Mouse (Mus musculus) adrenal gland, postnatal 4 days (tissue): Measurements from ENCODE around the gene Bag5. TPM values are rescaled to one million over a fixed set of nuclear protein-coding genes. Genes with fewer than 3 reads are reported as not detected.
A peak's percentile ranks its signal among the peaks of the same experiment; 100 is the strongest.
"Not testable (repeated sequence)": the region's sequence is repeated elsewhere in the genome, so short reads cannot be mapped to it uniquely, and the experiment has no call there.

Experiments
- DNase-seq, 2 experiments: peaks; one replicate each; pipeline ENCODE4 v3.0.0; 2021 to 2022; ENCODE audit warnings: low spot score in 2 of 2, mixed read lengths in 2 of 2
- total RNA-seq, 2 experiments: library from RNA; stranded (reverse); gene quantifications; 2 replicates each; pipeline ENCODE4 v1.2.3; 2021

The Bag5 gene
- total RNA-seq, 2 experiments from 2014 or later: 35.8 to 37.0 TPM

GRCm38 (mm10) chr12:111737370-111737769 lies 24.3 kb upstream of the Bag5 start:
- DNase-seq: no peak

DNA sequence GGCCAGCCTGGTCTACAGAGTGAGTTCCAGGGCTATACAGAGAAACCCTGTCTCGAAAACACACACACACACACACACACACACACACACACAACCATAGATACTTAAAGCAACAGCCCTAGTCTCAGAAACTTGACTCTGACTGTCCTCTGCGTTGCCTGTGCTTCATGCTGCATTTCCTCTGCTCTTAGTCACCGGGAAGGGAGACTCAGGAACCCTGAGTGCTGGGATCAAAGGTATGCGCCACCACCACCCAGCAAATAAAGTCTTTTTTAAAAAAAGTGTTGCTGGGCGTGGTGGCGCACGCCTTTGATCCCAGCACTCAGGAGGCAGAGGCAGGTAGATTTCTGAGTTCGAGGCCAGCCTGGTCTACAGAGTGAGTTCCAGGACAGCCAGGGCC lies 23.6 kb upstream of the Bag5 start:
- not testable (repeated sequence) for DNase-seq

- DNase-seq: no peak
Observed at GRCm38 (mm10) chr12:111734912-111735311, 21.9 kb upstream of the Bag5 start.

DNA sequence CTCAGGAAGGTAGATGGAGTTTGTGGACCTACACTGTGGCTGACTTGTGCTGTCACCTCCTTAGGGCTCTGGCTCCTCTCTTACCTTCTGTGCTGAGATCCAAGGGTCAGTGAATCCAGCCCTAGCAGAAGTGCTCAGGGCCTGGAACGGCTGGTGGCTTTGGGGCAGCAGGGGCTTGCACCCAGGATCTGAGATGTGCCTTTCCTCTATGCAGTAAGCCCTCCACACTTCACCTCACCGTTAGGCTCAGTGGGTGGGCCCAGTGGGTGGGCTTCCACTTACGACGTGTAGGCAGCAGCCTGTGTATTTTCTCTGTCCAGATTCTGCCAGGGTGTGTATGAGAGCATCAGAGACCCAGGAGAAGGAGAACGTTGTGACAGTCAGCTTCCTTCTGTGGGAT lies 19.9 kb upstream of the Bag5 start:
- DNase-seq: no peak

DNA sequence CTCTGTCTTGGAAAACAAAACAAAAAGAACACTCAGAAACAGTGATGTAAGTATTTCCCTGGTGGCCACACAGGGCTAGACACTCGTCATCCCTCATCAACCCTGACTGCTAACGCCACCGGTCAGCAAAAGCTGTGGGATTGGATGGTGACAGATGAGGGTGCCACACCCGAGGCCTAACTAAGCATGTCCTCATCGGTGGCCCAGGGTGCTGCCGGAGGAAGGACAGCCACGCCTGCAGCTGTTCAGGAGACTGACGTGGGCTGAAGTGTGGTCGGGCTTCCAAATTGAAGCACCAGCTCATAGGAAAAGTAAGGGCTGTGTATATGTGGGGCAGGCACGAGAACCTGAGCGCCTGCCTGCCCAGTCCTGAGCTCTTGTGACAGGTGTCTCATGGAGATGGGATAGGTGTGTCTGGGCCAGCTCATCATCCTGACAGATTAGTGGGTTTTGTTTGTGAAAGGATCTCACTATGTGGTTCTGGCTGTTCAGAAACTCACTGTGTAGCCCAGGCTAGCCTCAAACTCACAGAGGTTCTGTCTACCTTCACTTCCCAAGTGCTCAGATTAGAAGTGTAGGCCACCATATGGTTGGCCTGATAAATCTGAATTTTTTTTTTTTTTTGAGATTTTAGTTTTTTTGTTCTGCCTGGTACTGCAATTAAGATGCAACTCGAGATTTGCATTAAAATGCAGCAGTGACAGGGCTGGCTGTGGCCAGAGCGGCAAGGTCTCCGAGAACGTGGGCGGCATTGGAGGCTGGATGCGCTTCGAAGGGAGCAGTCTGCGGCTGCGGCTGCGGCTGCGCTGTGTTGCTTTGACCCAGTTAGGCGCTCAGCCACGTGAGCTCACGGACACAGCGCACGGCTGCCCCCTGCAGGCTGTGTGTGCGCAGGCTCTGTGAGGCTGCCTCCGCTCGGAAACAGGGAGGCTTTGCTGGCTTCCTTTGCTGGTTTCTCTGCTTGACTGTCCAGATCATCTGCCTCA lies 19.1 kb upstream of the Bag5 start:
- DNase-seq: peak; percentile 65 to 77

- DNase-seq: no peak
Observed at GRCm38 (mm10) chr12:111727956-111728355, 14.9 kb upstream of the Bag5 start.

- DNase-seq: no peak
Observed at GRCm38 (mm10) chr12:111726122-111726463, 13.0 kb upstream of the Bag5 start.

- DNase-seq: no peak
Observed at GRCm38 (mm10) chr12:111725338-111726121, 12.5 kb upstream of the Bag5 start.

GRCm38 (mm10) chr12:111724638-111725337 lies 11.7 kb upstream of the Bag5 start:
- no peak for DNase-seq

DNA sequence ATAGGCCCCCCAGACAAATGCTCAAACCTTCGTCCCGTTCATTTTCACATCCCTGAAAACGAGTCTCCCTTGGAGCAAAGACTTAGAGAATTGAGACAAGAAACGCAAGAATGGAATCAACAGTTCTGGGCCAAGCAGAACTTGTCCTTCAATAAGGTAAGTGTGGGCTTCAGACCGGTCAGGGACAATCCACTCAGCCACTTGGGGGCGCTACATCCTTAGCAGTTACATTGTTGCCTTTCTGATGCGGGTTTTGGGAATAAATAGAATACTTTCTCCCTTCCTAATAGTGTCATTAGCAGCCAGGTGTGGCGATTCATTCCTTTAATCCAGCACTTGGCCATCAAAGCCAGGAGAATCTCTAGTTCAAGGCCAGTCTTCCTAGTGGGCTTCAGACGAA lies 9.6 kb upstream of the Bag5 start:
- DNase-seq: no peak

GRCm38 (mm10) chr12:111720222-111720621 lies 7.2 kb upstream of the Bag5 start:
- DNase-seq: no peak

DNA sequence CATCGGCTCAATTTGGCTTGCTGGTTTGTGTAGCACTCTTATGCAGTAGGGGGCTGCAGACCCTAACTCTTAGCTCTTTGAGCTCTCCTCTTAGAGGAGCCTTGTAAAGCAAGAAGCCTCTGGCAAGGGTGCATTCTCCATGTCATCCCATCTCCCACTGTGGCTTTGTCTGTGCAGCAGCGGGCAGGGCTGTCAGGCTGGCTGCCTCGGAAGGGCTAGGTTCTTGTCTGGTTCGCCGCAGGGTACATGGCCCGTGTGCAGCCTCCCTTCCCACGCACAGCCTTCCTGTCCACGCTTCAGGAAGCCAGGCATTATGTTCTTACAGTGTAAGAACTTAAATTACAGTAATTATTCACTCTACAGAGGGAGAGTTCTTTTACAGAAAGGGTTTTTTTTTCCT lies 5.6 kb upstream of the Bag5 start:
- DNase-seq: no peak

GRCm38 (mm10) chr12:111716505-111716904 lies 3.4 kb upstream of the Bag5 start:
- DNase-seq: no peak

DNA sequence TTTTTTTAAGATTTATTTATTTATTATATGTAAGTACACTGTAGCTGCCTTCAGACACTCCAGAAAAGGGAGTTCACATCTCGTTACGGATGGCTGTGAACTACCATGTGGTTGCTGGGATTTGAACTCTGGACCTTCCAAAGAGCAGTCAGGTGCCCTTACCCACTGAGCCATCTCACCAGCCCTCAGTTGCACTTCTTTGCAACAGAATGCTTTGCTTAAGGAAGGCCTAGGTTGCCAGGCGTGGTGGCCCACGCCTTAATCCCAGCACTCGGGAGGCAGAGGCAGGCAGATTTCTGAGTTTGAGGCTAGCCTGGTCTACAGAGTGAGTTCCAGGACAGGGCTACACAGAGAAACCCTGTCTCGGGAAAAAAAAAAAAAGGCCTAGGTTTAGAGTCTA lies 823 bp upstream of the Bag5 start:
- DNase-seq: not testable (repeated sequence)

- DNase-seq: no peak
Observed at GRCm38 (mm10) chr12:111712476-111712875, 581 bp downstream of the Bag5 start.

- no peak for DNase-seq
Observed at GRCm38 (mm10) chr12:111710091-111710490, 3.0 kb downstream of the Bag5 start.

- no peak for DNase-seq
Observed at GRCm38 (mm10) chr12:111708181-111708580, 4.9 kb downstream of the Bag5 start.

DNA sequence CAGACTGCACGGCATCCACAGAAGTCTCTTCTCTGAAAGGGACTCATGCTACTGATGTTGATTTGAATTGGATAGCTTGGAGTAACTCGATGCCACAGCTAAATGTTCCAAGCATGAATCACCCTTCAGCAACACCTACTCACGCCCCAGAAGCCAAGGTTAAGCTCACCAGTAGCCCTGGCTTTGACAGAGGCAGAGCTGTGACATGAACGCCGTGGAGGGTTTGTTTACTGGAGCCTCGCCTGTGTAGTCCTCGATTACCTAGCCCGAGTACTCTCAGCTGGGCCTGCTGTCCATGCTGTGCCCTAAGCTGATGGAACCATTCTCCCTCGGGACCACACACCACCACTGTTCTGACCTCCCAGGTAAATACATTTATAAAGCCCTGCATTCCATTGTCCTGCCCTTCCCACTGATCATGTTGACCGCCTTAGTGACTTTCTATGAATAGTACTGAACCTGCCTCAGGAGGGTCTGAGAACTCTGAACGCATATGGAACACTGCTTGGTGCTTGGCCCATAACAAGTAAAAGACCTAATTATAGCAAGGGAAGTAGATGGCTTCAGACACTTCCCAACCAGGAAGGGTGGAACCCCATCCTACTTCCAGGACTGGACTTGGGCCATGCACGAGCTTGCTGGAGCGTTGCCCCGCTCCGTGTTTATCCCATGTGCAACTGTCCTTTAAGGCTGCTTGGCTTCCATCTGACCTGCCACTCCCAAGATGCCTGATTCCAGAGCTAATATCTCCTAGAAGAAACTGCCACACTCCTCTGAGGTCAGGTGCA lies 7.7 kb downstream of the Bag5 start:
- DNase-seq: no peak

- no peak for DNase-seq
Observed at GRCm38 (mm10) chr12:111704609-111705008, 8.4 kb downstream of the Bag5 start.

DNA sequence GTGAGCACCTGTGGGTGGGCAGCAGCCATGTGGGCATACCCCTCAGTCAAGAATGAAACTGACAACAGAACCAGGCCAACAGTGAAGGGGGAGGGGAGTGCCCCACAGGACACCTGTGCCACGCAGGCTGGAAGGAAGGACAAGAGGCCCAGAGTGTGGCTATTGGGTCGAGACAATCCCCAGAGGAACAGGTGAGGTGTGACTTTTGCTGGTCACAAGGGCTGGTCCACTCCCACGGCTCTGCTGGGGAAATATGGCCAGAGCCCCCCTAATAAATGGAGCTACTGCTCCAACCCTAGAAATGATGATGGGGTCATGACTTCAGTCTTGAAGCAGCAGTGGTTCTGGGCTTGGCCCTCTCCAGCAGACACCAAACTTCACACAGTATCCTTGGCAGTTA lies 9.8 kb downstream of the Bag5 start:
- no peak for DNase-seq
